Mouse (Mus musculus) neural tube, embryonic 12.5 days (tissue): ENCODE measurements around the gene Rbks. TPM values are rescaled to one million over a fixed set of nuclear protein-coding genes. Genes with fewer than 3 reads are reported as not detected.

Experiments used
- ATAC-seq: fragments of 200-750 bp; cut with Nextera tagmentation; 2 replicates; pipeline ENCODE4 v1.8.0; 2017; ENCODE audit warnings: low read depth, mild to moderate bottlenecking, moderate TSS enrichment, moderate library complexity; ENCODE audit not compliant: low FRiP score
- H3K27ac ChIP-seq: fragments of 300-500 bp; sonication (generic); 2 replicates; pipeline ENCODE4 v1.5.1; 2016
- H3K27me3 ChIP-seq: fragments of 300-500 bp; sonication (generic); replicated peaks from 2 replicates; pipeline ENCODE4 v1.6.1; 2016; ENCODE audit warnings: mild to moderate bottlenecking
- H3K36me3 ChIP-seq: fragments of 300-500 bp; sonication (generic); 2 replicates; pipeline ENCODE4 v1.6.1; 2016; ENCODE audit warnings: mild to moderate bottlenecking
- H3K4me1 ChIP-seq: fragments of 300-500 bp; sonication (generic); 2 replicates; pipeline ENCODE4 v1.6.1; 2016
- H3K4me2 ChIP-seq: fragments of 300-500 bp; sonication (generic); replicated peaks from 2 replicates; pipeline ENCODE4 v1.6.1; 2016; ENCODE audit warnings: mild to moderate bottlenecking
- H3K4me3 ChIP-seq: fragments of 300-500 bp; sonication (generic); 2 replicates; pipeline ENCODE4 v1.5.1; 2016
- H3K9ac ChIP-seq: fragments of 300-500 bp; sonication (generic); 2 replicates; pipeline ENCODE4 v1.6.1; 2016; ENCODE audit warnings: mild to moderate bottlenecking
- H3K9me3 ChIP-seq: fragments of 300-500 bp; sonication (generic); 2 replicates; pipeline ENCODE4 v1.6.1; 2016; ENCODE audit warnings: mild to moderate bottlenecking
- WGBS: fragments of 180-500 bp; shearing (Covaris S2); methylation state at CpG from one replicate; pipeline ENCODE4 v1.1.7; 2016; 5-methylcytosine and 5-hydroxymethylcytosine counted together
- polyA plus RNA-seq: library from polyadenylated mRNA; unstranded; fragments of >200 nt; fragmentation: Nextera tagmentation; extraction: Ambion mirVana; gene quantifications from 2 replicates; pipeline ENCODE4 v1.2.1, GENCODE M21; 2016

The Rbks gene
- polyA plus RNA-seq, 1 experiment from 2014 or later: 2.2 TPM

GRCm38 (mm10) chr5:31669984-31670383 is 27.4 kb downstream of the Rbks start:
- H3K27ac ChIP-seq: no peak overlapping the region
- ATAC-seq: no peak
- H3K36me3 ChIP-seq: no peaks in the 10 kb centered on the region
- no peak overlapping the region for H3K4me3 ChIP-seq
- H3K9ac ChIP-seq: no peak overlapping the region
- H3K4me2 ChIP-seq: no peak overlapping the region
- no peaks in the 10 kb centered on the region for H3K9me3 ChIP-seq
- WGBS: 80% methylated on average over 5 of the region's 5 CpGs
- no peaks in the 10 kb centered on the region for H3K27me3 ChIP-seq
- H3K4me1 ChIP-seq: no peaks in the 10 kb centered on the region; the same call in 1 of the 2 replicates

- 74% methylated on average over 13 of the region's 13 CpGs for WGBS
- ATAC-seq: no peak
- no peaks in the 10 kb centered on the region; the same call in 1 of the 2 replicates for H3K4me1 ChIP-seq
- no peaks in the 10 kb centered on the region for H3K9me3 ChIP-seq
- no peak overlapping the region for H3K27ac ChIP-seq
- no peaks in the 10 kb centered on the region for H3K36me3 ChIP-seq
- H3K9ac ChIP-seq: no peak overlapping the region
- H3K27me3 ChIP-seq: no peaks in the 10 kb centered on the region
- H3K4me2 ChIP-seq: no peak overlapping the region
- no peak overlapping the region for H3K4me3 ChIP-seq
Measured at GRCm38 (mm10) chr5:31668325-31668968, 29.0 kb downstream of the Rbks start.

- no peak for ATAC-seq
- Histone ChIP-seq H3K4me1 (no peaks in the 10 kb centered on the region; the same call in 1 of the 2 replicates), H3K9me3 (no peaks in the 10 kb centered on the region), H3K9ac (no peak overlapping the region), H3K27me3 (no peaks in the 10 kb centered on the region), H3K4me2 (no peak overlapping the region), H3K36me3 (no peaks in the 10 kb centered on the region), H3K4me3 (no peak overlapping the region), H3K27ac (no peak overlapping the region)
- WGBS: 24% methylated on average over 1 of the region's 1 CpGs
Measured at GRCm38 (mm10) chr5:31666176-31666575, 31.3 kb downstream of the Rbks start.

DNA sequence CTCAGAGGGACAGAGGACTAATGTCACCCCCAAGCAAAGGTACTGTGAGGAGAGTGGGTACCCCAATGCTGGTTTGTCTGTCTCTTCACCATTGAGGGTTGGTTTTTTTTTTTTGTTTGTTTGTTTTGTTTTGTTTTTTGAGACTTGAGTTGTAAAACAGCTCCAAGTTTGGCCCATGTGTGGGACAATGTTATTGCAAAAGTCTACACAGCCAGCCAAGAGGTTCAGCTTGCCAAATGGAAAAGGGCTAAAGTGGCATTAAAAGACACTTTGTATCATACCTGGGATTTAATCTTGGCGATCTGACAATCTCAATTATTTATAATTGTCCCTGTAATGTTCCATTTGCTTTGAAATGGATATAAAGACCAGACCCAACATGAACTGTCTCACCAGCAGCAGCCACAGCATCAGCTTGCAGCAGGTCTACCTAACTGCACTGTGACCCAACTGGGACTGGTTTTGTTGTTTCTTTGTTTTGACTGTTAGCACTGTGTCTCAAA is 41.7 kb downstream of the Rbks start:
- no peaks in the 10 kb centered on the region for H3K27me3 ChIP-seq
- WGBS: 96% methylated on average over 1 of the region's 1 CpGs
- H3K4me1 ChIP-seq: no peaks in the 10 kb centered on the region
- H3K27ac ChIP-seq: no peak overlapping the region
- no peak overlapping the region for H3K4me3 ChIP-seq
- H3K36me3 ChIP-seq: no peaks in the 10 kb centered on the region
- H3K9ac ChIP-seq: no peak overlapping the region
- H3K9me3 ChIP-seq: no peaks in the 10 kb centered on the region
- no peak for ATAC-seq
- H3K4me2 ChIP-seq: no peak overlapping the region

- Histone ChIP-seq H3K36me3 (no peaks in the 10 kb centered on the region), H3K9ac (no peak overlapping the region), H3K4me2 (no peak overlapping the region), H3K27ac (no peak overlapping the region), H3K27me3 (no peaks in the 10 kb centered on the region), H3K9me3 (no peaks in the 10 kb centered on the region), H3K4me3 (no peak overlapping the region), H3K4me1 (no peaks in the 10 kb centered on the region)
- no peak for ATAC-seq
- 94% methylated on average over 2 of the region's 2 CpGs for WGBS
Measured at GRCm38 (mm10) chr5:31650518-31651288, 46.7 kb downstream of the Rbks start.

DNA sequence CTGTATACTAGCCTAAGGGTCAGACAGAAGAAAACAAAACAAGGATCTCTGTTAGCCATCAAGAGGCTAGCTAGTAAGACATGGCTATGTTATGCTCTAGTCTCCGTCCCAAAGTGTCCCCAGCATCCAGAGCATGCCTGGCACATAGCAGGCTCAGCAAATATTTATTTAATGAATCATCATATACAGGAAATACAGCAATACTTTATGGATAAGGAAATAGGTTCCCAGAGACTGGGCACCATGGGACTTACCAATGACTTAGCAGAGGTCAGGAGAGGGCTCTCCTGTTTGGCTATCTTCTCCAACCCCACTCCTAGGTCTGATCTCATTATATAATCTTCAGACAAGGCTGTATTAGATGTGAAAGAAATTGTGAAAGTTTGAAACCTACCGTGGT is 50.1 kb downstream of the Rbks start:
- Histone ChIP-seq H3K4me2 (no peak overlapping the region), H3K36me3 (no peaks in the 10 kb centered on the region), H3K9ac (no peak overlapping the region), H3K4me3 (no peak overlapping the region), H3K9me3 (no peaks in the 10 kb centered on the region), H3K4me1 (no peaks in the 10 kb centered on the region), H3K27ac (no peak overlapping the region), H3K27me3 (no peaks in the 10 kb centered on the region)
- no peak for ATAC-seq
- WGBS: 94% methylated on average over 2 of the region's 2 CpGs

DNA sequence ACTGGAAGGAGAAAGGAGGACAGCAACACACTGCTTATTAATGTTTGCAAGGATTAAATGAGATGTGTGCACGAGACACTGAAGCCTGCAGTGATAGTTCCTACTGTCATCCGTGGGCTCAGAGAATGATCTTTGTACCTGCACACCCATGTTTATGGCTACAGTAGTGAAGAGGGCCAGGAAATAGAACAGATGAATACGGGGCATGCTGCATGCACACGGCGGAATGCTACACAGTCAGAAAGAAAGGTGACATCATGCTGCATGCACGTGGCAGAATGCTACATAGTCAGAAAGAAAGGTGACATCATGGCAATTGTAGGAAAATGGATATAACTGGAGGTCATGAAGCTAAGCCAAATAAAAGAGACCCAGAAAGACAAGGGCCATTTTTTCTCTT is 50.9 kb downstream of the Rbks start:
- Histone ChIP-seq H3K9me3 (no peaks in the 10 kb centered on the region), H3K4me3 (no peak overlapping the region), H3K27me3 (no peaks in the 10 kb centered on the region), H3K4me1 (no peaks in the 10 kb centered on the region), H3K4me2 (no peak overlapping the region), H3K36me3 (0 out of 2 replicates have a peak, but pooled peaks cover 1% of the 10 kb centered on the region), H3K9ac (no peak overlapping the region), H3K27ac (no peak overlapping the region)
- 94% methylated on average over 6 of the region's 6 CpGs for WGBS
- no peak for ATAC-seq

DNA sequence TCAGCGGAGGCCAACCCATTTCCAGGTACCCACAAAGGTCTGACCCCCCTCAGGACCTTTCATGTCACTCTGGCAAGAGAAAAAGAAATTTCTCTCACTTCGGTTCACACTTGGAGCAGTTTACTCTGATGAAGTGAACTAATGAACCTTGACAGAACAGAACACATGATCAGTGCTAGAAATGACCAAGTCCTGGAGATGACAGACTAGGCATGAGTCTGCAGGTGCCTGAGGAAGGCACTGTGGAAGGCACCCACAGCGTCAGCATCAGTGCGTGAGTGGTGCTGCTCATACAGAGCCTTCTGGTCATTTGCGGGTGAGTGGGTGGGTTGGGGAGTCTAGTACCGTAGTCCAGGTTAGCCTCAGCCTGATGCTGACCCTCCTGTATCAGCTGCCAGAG is 51.6 kb downstream of the Rbks start:
- Histone ChIP-seq H3K36me3 (0 out of 2 replicates have a peak, but pooled peaks cover 4% of the 10 kb centered on the region), H3K4me1 (no peaks in the 10 kb centered on the region), H3K27me3 (no peaks in the 10 kb centered on the region), H3K9ac (no peak overlapping the region), H3K27ac (no peak overlapping the region), H3K9me3 (no peaks in the 10 kb centered on the region), H3K4me3 (no peak overlapping the region), H3K4me2 (no peak overlapping the region)
- no peak for ATAC-seq
- WGBS: 89% methylated on average over 6 of the region's 6 CpGs

GRCm38 (mm10) chr5:31644847-31645246 is 52.6 kb downstream of the Rbks start:
- WGBS: 92% methylated on average over 6 of the region's 6 CpGs
- no peak overlapping the region for H3K9ac ChIP-seq
- H3K27me3 ChIP-seq: no peaks in the 10 kb centered on the region
- no peak overlapping the region for H3K27ac ChIP-seq
- no peak overlapping the region for H3K4me2 ChIP-seq
- no peak for ATAC-seq
- no peaks in the 10 kb centered on the region for H3K4me1 ChIP-seq
- H3K9me3 ChIP-seq: no peaks in the 10 kb centered on the region
- H3K4me3 ChIP-seq: no peak overlapping the region
- H3K36me3 ChIP-seq: 0 out of 2 replicates have a peak, but pooled peaks cover 4% of the 10 kb centered on the region

DNA sequence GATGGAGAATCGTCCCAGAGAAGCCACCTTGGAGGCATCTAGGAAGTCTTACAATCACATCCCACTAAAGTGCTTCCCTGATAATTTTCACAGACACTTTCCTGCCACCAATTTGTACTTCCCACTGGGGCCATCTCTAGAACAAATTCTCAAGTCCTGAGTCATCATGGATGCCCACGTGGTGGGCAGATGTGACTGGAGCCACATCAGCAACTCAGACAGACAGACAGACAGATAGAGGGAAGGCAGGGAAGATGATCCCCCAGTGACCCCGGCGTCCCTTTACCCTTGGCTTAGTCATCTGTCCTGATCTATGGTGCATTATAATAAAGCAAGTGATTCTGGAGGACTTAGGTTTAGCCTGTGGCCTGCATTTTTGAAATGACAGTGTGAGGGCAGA is 53.2 kb downstream of the Rbks start:
- Histone ChIP-seq H3K9me3 (no peaks in the 10 kb centered on the region), H3K27me3 (no peaks in the 10 kb centered on the region), H3K36me3 (0 out of 2 replicates have a peak, but pooled peaks cover 4% of the 10 kb centered on the region), H3K4me1 (no peaks in the 10 kb centered on the region), H3K4me2 (no peak overlapping the region), H3K4me3 (no peak overlapping the region), H3K9ac (no peak overlapping the region), H3K27ac (no peak overlapping the region)
- no peak for ATAC-seq
- 83% methylated on average over 4 of the region's 4 CpGs for WGBS

GRCm38 (mm10) chr5:31642300-31642699 is 55.1 kb downstream of the Rbks start:
- Histone ChIP-seq H3K27me3 (no peaks in the 10 kb centered on the region), H3K4me3 (no peak overlapping the region), H3K9ac (no peak overlapping the region), H3K4me2 (no peak overlapping the region), H3K27ac (no peak overlapping the region), H3K36me3 (0 out of 2 replicates have a peak, but pooled peaks cover 4% of the 10 kb centered on the region), H3K4me1 (no peaks in the 10 kb centered on the region), H3K9me3 (no peaks in the 10 kb centered on the region)
- 94% methylated on average over 3 of the region's 3 CpGs for WGBS
- no peak for ATAC-seq

- H3K4me2 ChIP-seq: no peak overlapping the region
- WGBS: 99% methylated on average over 2 of the region's 2 CpGs
- no peak overlapping the region for H3K9ac ChIP-seq
- no peak for ATAC-seq
- no peaks in the 10 kb centered on the region for H3K27me3 ChIP-seq
- no peaks in the 10 kb centered on the region for H3K9me3 ChIP-seq
- H3K36me3 ChIP-seq: 0 out of 2 replicates have a peak, but pooled peaks cover 4% of the 10 kb centered on the region
- no peak overlapping the region for H3K27ac ChIP-seq
- H3K4me1 ChIP-seq: no peaks in the 10 kb centered on the region
- no peak overlapping the region for H3K4me3 ChIP-seq
Measured at GRCm38 (mm10) chr5:31640542-31640941, 56.9 kb downstream of the Rbks start.
